Mouse (Mus musculus) cerebellum, adult 9-10 months (tissue): ENCODE measurements at regions not wholly inside any gene's neighbourhood (a gene's known extent, or its start where the extent isn't known, plus 50 kb on each side); places are given as distances from the start of the nearest gene placed in this dataset.
"Not testable (repeated sequence)": the region's sequence is repeated elsewhere in the genome, so short reads cannot be mapped to it uniquely, and the experiment has no call there.

Source experiments
- DNase-seq: peaks from one replicate; pipeline ENCODE4 v3.0.0; 2022

- no peak for DNase-seq
These were observed 1346.3 kb upstream of the Got2 start for GRCm38 (mm10) chr8:97234551-97235107.

GRCm38 (mm10) chr8:97232619-97233376 lies 1344.5 kb upstream of the Got2 start:
- DNase-seq, result no peak

- DNase-seq, result no peak
These were observed 1343.3 kb upstream of the Got2 start for GRCm38 (mm10) chr8:97231652-97232051.

GRCm38 (mm10) chr8:97191806-97192205 lies 1303.5 kb upstream of the Got2 start:
- DNase-seq, result no peak

GRCm38 (mm10) chr8:97183831-97184230 lies 1295.5 kb upstream of the Got2 start:
- DNase-seq, result not testable (repeated sequence)

GRCm38 (mm10) chr8:97182456-97182855 lies 1294.1 kb upstream of the Got2 start:
- DNase-seq, result not testable (repeated sequence)
